Mouse (Mus musculus) megakaryocyte, embryonic 14.5 days (primary cell): ENCODE measurements around the gene Gfod1.

Experiments used
- FLI1 ChIP-seq: IDR thresholded peaks from 2 replicates; pipeline ENCODE4 v1.6.1; 2012; ENCODE audit warnings: low read length, inconsistent platforms, mixed read lengths
- GATA1 ChIP-seq: IDR thresholded peaks from 3 replicates; pipeline ENCODE4 v1.6.1; 2012; ENCODE audit warnings: mixed read lengths, low read length, inconsistent platforms, borderline replicate concordance

DNA sequence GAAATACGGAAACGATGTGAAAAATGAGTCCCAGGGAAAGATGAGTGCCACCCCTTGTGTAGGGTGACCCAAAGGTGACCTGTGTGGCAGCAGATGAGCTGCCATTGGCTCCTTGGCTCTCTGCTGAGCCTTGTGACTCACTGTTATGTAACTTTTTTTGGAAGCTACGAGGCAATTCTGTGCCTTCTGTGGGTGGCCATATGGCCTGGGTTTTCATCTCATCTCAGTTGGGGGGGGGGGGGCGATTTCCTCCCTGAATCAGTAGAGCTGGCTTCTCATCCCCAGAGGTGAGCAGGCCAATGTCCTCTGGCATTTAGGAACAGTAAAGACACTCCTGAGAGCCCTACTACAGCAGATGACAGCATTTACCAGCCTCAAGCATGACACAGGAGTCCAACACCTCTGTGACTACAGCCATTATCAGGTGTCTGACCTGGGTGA, 19.2 kb downstream of the Gfod1 start:
- TF ChIP-seq GATA1, result no peak
- TF ChIP-seq FLI1, result no peak
